9 mouse cellular contexts compared by ENCODE assay signal in the genomic region with DNA sequence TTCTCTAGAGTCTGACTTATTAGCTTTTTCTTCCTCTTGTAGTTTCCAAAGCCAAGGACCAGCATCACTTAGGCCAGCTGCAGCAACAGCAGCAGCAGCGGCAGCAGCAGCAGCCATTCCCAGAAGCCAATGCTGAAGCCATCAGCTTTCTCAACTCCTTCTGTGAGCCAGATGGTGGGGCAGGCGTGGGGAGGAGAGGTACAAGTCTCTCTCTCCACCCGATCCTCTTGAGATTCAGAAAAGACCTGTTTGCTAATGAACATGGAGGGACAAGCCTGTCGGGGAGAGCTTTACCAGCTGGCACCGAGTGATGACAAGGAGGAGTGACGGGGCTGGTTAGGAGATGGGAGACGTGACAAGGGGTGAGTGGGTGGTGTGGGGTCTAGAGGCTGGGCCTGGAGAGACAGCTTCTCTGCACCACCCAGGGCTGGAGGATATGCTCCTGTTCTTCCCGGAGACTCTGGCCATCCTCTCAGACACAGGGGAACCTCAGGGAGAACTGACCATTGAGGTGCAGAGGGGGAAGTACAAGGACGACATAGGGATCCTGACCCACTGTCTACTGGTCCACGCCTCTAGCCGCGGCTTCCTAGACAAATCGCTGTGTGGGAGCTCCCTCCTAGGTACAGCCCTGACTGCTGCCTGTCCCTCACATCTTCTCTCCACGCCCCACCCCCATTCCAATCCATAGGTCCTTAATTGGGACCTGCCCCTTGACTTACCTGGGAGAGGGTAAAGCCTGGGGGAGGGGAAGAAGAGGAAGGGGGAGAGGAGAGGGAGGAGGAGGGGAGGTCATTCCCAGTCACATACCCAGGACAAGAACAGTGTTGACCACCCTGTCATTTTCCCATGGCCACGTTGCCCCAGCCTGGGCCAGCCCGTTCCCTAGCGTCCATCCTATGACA. TPM values are rescaled to one million over a fixed set of nuclear protein-coding genes. Genes with fewer than 3 reads are reported as not detected.
A peak's percentile ranks its signal among the peaks of the same experiment; 100 is the strongest.
DNase-seq lines count a peak whose midpoint lies in the region; ATAC-seq and TF ChIP-seq lines count a peak whose summit lies in the region.
"Had no signal": no experiment of that assay in that cellular context is flagged by ENCODE, and none has a peak within 500 bp of the region (broad histone marks: within the 10 kb centered on the region; RNA-seq: fewer than 3 reads in every experiment).

No protein-coding gene starts in this region.

- no peak for TF ChIP-seq POLR2A in kidney, adult 2 months (IDR thresholded peaks at IDR 0.05; ENCODE audit: low read depth, low read length)

- no peak for TF ChIP-seq CTCF in kidney, adult 2 months (conservative IDR thresholded peaks at IDR 0.05; ENCODE audit: insufficient read depth, insufficient read length, low read depth, low read length)

- DNase-seq in embryonic facial prominence, embryonic 11.5 days (ENCODE audit: low spot score), result no peak
- DNase-seq in embryonic facial prominence, embryonic 10.5 days (ENCODE audit: low spot score), result no peak
- no peak for DNase-seq in kidney, adult 2 months
- peak; percentile 21 for DNase-seq in right cerebral cortex, postnatal 25 days
- no peak for DNase-seq in right cerebral cortex, postnatal 14 days
- DNase-seq in spleen, postnatal 36 days (ENCODE audit: low spot score in 2 of 2), result no peak
- DNase-seq in T-cell, adult 2 months (ENCODE audit: low spot score), result no peak

- H3K9me3 ChIP-seq in embryonic facial prominence, embryonic 11.5 days (replicated peaks; ENCODE audit: control insufficient read depth, low read length), result no peaks in the 10 kb centered on the region
- H3K9me3 ChIP-seq in embryonic facial prominence, embryonic 10.5 days, result no peaks in the 10 kb centered on the region
- no peaks in the 10 kb centered on the region for H3K9me3 ChIP-seq in kidney, embryonic 14.5 days (ENCODE audit: control insufficient read depth, low read length)

- H3K27ac ChIP-seq in embryonic facial prominence, embryonic 11.5 days (replicated peaks; ENCODE audit: low read depth, low read length), result no peak overlapping the region
- H3K27ac ChIP-seq in embryonic facial prominence, embryonic 10.5 days (replicated peaks), result no peak overlapping the region
- H3K27ac ChIP-seq in kidney, embryonic 14.5 days (ENCODE audit: low read depth, low read length), result no peak overlapping the region
- no peak overlapping the region for H3K27ac ChIP-seq in kidney, adult 2 months (ENCODE audit: insufficient read depth, low read depth, low read length)

- no peaks in the 10 kb centered on the region for H3K4me1 ChIP-seq in embryonic facial prominence, embryonic 11.5 days (ENCODE audit: control insufficient read depth, insufficient read depth, low read length)
- H3K4me1 ChIP-seq in embryonic facial prominence, embryonic 10.5 days, result peaks cover 17% of the 10 kb centered on the region
- no peaks in the 10 kb centered on the region for H3K4me1 ChIP-seq in kidney, embryonic 14.5 days (ENCODE audit: control insufficient read depth, insufficient read depth, low read length)
- H3K4me1 ChIP-seq in kidney, adult 2 months (ENCODE audit: control insufficient read depth, insufficient read depth, low read length), result no peaks in the 10 kb centered on the region

- H3K4me3 ChIP-seq in embryonic facial prominence, embryonic 11.5 days (ENCODE audit: low read depth, low read length), result no peak overlapping the region
- no peak overlapping the region for H3K4me3 ChIP-seq in embryonic facial prominence, embryonic 10.5 days
- no peak overlapping the region for H3K4me3 ChIP-seq in kidney, embryonic 14.5 days (ENCODE audit: low read length)
- H3K4me3 ChIP-seq in kidney, adult 2 months (ENCODE audit: insufficient read depth, low read depth, low read length), result no peak overlapping the region

- 0 out of 2 replicates have a peak, but pooled peaks have one; percentile 30 for ATAC-seq in embryonic facial prominence, embryonic 11.5 days (replicated peaks; ENCODE audit: insufficient number of reproducible peaks, low FRiP score, low TSS enrichment, low read depth)
- ATAC-seq in kidney, embryonic 14.5 days (ENCODE audit: low FRiP score, low TSS enrichment), result no peak

- no peak overlapping the region for H3K4me2 ChIP-seq in embryonic facial prominence, embryonic 11.5 days (ENCODE audit: low read depth, low read length)
- no peak overlapping the region for H3K4me2 ChIP-seq in kidney, embryonic 14.5 days (replicated peaks; ENCODE audit: low read depth, low read length)

- no peaks in the 10 kb centered on the region; the same call in 1 of the 2 replicates for H3K27me3 ChIP-seq in embryonic facial prominence, embryonic 11.5 days (ENCODE audit: control insufficient read depth, insufficient read depth, low read length)
- peaks cover 17% of the 10 kb centered on the region; the same call in 1 of the 2 replicates for H3K27me3 ChIP-seq in embryonic facial prominence, embryonic 10.5 days (replicated peaks; ENCODE audit: low read depth, poor library complexity, severe bottlenecking)
- no peaks in the 10 kb centered on the region for H3K27me3 ChIP-seq in kidney, embryonic 14.5 days (ENCODE audit: control insufficient read depth, insufficient read depth, low read length)
- no peaks in the 10 kb centered on the region for H3K27me3 ChIP-seq in kidney, adult 2 months (replicated peaks; ENCODE audit: control insufficient read depth, insufficient read depth, low read length)
- H3K27me3 ChIP-seq: Patski had no signal

- H3K36me3 ChIP-seq in embryonic facial prominence, embryonic 11.5 days (replicated peaks; ENCODE audit: control insufficient read depth, insufficient read depth, low read depth, low read length), result no peaks in the 10 kb centered on the region
- no peaks in the 10 kb centered on the region for H3K36me3 ChIP-seq in embryonic facial prominence, embryonic 10.5 days (replicated peaks)
- no peaks in the 10 kb centered on the region for H3K36me3 ChIP-seq in kidney, embryonic 14.5 days (ENCODE audit: control insufficient read depth, insufficient read depth, low read length)
- no peaks in the 10 kb centered on the region for H3K36me3 ChIP-seq in kidney, adult 2 months (ENCODE audit: control insufficient read depth, insufficient read depth, low read length)

- 62% methylated on average over 17 of the region's 17 CpGs for WGBS in embryonic facial prominence, embryonic 11.5 days
- 70% methylated on average over 17 of the region's 17 CpGs for WGBS in embryonic facial prominence, embryonic 10.5 days
- 57% methylated on average over 17 of the region's 17 CpGs for WGBS in kidney, embryonic 14.5 days
- WGBS in kidney, adult 2 months, result 67% methylated on average over 17 of the region's 17 CpGs

- H3K9ac ChIP-seq in embryonic facial prominence, embryonic 11.5 days (replicated peaks; ENCODE audit: low read length), result no peak overlapping the region
- H3K9ac ChIP-seq in kidney, embryonic 14.5 days (ENCODE audit: low read depth, low read length), result 0 out of 2 replicates have a peak overlapping the region, but pooled peaks have one; percentile 13

RNA-seq across cellular contexts. Expression of gene Catip, which starts 0.7 kb away (rescaled TPM):
- 0.22 and 0.36 TPM in 2 replicates for polyA plus RNA-seq in embryonic facial prominence, embryonic 11.5 days (2014; fragmentation: Nextera tagmentation; extraction: Ambion mirVana)
- polyA plus RNA-seq in embryonic facial prominence, embryonic 10.5 days (2016; fragmentation: Nextera tagmentation; extraction: Ambion mirVana), result 0.22 and 0.28 TPM in 2 replicates
- polyA plus RNA-seq in kidney, embryonic 14.5 days (2014; fragmentation: Nextera tagmentation; extraction: Ambion mirVana), result 0.44 and 0.79 TPM in 2 replicates
- polyA plus RNA-seq in kidney, adult 2 months (2012; rRNA removed), result 0.33 and 0.43 TPM in 2 replicates

RNA-seq across cellular contexts. Expression of gene Slc11a1, which starts 12.4 kb away (rescaled TPM):
- polyA plus RNA-seq in embryonic facial prominence, embryonic 11.5 days (2014; fragmentation: Nextera tagmentation; extraction: Ambion mirVana), result 2.4 and 4.9 TPM in 2 replicates
- polyA plus RNA-seq in embryonic facial prominence, embryonic 10.5 days (2016; fragmentation: Nextera tagmentation; extraction: Ambion mirVana), result 1.7 and 2.1 TPM in 2 replicates
- 2.0 and 5.2 TPM in 2 replicates for polyA plus RNA-seq in kidney, embryonic 14.5 days (2014; fragmentation: Nextera tagmentation; extraction: Ambion mirVana)
- 13.4 and 15.3 TPM in 2 replicates for polyA plus RNA-seq in kidney, adult 2 months (2012; rRNA removed)

RNA-seq across cellular contexts. Expression of gene Ctdsp1, which starts 28.7 kb away (rescaled TPM):
- polyA plus RNA-seq in embryonic facial prominence, embryonic 11.5 days (2014; fragmentation: Nextera tagmentation; extraction: Ambion mirVana), result 60.0 and 66.2 TPM in 2 replicates
- 42.2 and 49.0 TPM in 2 replicates for polyA plus RNA-seq in embryonic facial prominence, embryonic 10.5 days (2016; fragmentation: Nextera tagmentation; extraction: Ambion mirVana)
- polyA plus RNA-seq in kidney, embryonic 14.5 days (2014; fragmentation: Nextera tagmentation; extraction: Ambion mirVana), result 66.7 and 86.0 TPM in 2 replicates
- 185 and 187 TPM in 2 replicates for polyA plus RNA-seq in kidney, adult 2 months (2012; rRNA removed)

RNA-seq across cellular contexts. Expression of gene Vil1, which starts 46.6 kb away (rescaled TPM):
- 0.07 and 0.11 TPM in 2 replicates for polyA plus RNA-seq in embryonic facial prominence, embryonic 11.5 days (2014; fragmentation: Nextera tagmentation; extraction: Ambion mirVana)
- 0.26 and 0.37 TPM in 2 replicates for polyA plus RNA-seq in embryonic facial prominence, embryonic 10.5 days (2016; fragmentation: Nextera tagmentation; extraction: Ambion mirVana)
- 2.8 and 6.7 TPM in 2 replicates for polyA plus RNA-seq in kidney, embryonic 14.5 days (2014; fragmentation: Nextera tagmentation; extraction: Ambion mirVana)
- 69.8 and 75.0 TPM in 2 replicates for polyA plus RNA-seq in kidney, adult 2 months (2012; rRNA removed)

RNA-seq across cellular contexts. Expression of gene Tmbim1, which starts 57.2 kb away (rescaled TPM):
- polyA plus RNA-seq in embryonic facial prominence, embryonic 11.5 days (2014; fragmentation: Nextera tagmentation; extraction: Ambion mirVana), result 10.1 and 10.5 TPM in 2 replicates
- 12.4 and 12.5 TPM in 2 replicates for polyA plus RNA-seq in embryonic facial prominence, embryonic 10.5 days (2016; fragmentation: Nextera tagmentation; extraction: Ambion mirVana)
- 16.3 and 18.1 TPM in 2 replicates for polyA plus RNA-seq in kidney, embryonic 14.5 days (2014; fragmentation: Nextera tagmentation; extraction: Ambion mirVana)
- polyA plus RNA-seq in kidney, adult 2 months (2012; rRNA removed), result 74.1 and 103 TPM in 2 replicates
